Mouse (Mus musculus) testis, postnatal 10 days (tissue): Measurements from ENCODE around the gene D6Ertd527e.

Experiments used
- DNase-seq: peaks from one replicate; pipeline ENCODE4 v3.0.0; 2021; ENCODE audit warnings: low spot score

D6Ertd527e gene

DNA sequence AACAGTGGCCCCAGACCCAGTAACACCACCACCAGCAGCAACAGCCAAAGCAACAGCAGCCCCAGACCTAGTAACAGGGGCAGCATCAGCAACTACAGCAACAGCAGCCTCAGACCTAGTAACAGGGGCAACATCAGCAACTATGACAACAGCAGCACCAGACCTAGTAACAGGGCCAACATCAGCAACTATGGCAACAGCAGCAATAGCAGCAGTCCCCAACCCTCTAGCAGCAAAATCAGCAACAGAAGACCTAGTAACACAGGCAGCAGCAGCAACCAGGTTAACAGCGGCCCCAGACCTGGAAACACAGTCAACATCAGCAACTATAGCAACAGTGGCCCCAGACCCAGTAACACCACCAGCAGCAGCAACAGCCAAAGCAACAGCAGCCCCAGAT is 6.9 kb downstream of the D6Ertd527e start:
- DNase-seq: peak; percentile 29

DNA sequence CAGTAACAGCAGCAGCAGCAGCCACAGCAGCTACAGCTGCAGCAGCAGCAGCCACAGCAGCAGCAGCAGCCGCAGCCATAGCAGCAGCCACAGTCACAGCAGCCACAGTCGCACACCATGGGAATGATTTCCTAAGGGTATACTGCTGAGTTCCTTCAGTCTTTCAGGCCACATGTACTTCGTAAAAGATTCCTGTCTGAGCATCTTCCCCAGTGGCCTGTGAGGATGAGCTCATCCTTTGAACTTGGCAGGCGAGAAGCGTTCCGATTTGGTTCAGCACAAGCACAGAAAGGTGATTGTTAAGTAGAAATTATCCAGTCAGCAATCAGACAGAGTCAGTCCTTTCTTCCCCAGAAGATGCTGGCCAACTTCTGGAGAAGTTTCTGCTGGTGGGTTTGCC is 7.6 kb downstream of the D6Ertd527e start:
- DNase-seq: no peak

DNA sequence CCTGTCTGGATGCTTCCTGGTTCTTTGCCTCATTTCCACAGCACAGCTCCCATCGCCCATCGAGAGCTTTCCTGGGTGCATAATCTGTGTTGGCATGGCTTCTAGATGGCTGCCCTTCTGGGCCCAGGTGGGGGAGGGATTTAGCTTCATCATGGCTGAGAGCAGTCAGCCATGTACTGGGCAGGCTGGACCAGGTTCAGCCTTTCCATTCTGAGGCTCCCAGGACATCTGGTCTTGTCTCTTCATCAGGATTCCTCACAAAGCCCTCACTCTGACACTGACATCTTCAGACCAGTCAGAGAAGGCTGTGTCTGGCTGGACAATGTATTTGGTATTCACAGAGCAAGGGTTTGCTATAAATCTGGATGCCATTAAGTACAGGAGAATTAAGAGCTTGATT is 11.4 kb downstream of the D6Ertd527e start:
- DNase-seq: no peak

DNA sequence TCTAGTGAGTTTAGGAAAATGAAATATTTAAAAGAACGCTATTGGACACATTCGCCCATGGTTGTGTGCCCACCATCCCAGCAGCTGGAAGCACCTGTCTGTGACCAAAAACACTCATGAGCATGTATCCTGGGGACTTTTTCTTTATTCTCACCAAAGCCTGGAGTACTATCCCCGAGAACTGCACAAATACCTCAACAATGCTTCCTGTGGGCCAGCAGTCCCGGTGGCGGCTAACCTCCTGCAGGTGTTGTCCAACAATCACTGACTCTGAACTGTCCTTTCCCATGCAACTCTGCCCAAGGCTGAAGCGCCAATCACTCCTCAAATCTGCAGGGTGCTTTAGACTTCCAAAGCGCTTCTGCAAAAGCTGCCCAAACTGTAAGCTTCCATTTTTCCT is 12.1 kb downstream of the D6Ertd527e start:
- DNase-seq: no peak

GRCm38 (mm10) chr6:87119066-87119837 is 14.7 kb downstream of the D6Ertd527e start:
- DNase-seq: no peak

GRCm38 (mm10) chr6:87119975-87120374 is 15.4 kb downstream of the D6Ertd527e start:
- no peak for DNase-seq

GRCm38 (mm10) chr6:87120661-87121060 is 16.1 kb downstream of the D6Ertd527e start:
- no peak for DNase-seq

GRCm38 (mm10) chr6:87121961-87122360 is 17.4 kb downstream of the D6Ertd527e start:
- no peak for DNase-seq

GRCm38 (mm10) chr6:87123406-87123805 is 18.9 kb downstream of the D6Ertd527e start:
- no peak for DNase-seq

DNA sequence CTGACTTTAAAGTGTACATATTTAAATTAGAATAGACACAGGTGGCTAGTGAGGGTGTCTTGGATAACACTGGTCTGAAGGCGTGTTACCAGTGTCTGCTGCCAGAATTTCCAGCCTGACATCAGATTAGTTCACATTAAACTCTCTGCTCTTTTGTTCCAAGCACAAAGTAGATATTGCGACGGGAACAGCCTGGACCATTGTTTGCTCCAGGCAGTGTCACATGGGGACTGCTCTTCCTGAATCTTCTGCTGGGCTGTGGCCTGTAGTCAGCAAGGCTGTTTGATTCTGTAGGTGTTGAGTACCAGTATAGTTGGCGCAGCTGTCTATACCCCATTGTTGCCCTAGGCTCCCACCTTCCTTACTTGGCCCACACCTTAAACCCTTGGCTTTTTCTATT is 19.4 kb downstream of the D6Ertd527e start:
- no peak for DNase-seq

DNA sequence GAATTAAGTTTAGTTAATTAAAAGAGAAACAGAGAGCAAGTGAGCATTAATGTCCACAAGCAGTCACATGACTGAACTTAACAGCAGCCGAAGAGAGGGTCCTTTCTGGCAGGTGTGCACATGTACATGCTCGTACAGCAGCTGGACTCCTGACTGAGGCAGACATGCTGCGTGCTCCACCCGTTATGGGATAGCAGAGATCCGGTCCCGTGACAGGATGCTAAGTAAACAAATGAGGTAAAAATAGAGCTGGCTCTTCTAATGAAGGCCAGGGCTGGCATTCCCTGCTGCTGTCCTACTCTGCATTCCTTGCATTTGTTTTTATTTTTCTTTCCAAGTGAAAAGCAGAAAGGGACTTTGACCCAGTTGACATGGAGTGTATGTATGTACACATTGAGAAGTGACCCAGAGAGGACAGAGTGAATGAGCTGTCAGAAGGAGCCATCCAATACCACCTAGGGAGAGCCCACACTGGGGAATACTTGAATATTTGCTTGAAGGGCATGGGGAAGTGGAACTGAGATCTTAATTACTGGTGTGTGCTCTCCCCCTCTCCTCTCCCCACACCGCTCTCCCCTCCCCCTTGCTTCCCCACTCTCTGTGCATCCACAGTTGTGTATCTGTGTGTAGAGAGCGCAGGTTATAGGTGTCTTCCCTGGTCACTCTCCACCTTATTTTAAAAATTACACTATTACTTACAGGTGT is 22.7 kb downstream of the D6Ertd527e start:
- no peak for DNase-seq

- no peak for DNase-seq
These were observed 25.3 kb downstream of the D6Ertd527e start for GRCm38 (mm10) chr6:87129861-87130260.

- DNase-seq: no peak
These were observed 26.1 kb downstream of the D6Ertd527e start for GRCm38 (mm10) chr6:87130628-87131027.

GRCm38 (mm10) chr6:87131078-87131477 is 26.5 kb downstream of the D6Ertd527e start:
- no peak for DNase-seq

GRCm38 (mm10) chr6:87133520-87133919 is 29.0 kb downstream of the D6Ertd527e start:
- no peak for DNase-seq

DNA sequence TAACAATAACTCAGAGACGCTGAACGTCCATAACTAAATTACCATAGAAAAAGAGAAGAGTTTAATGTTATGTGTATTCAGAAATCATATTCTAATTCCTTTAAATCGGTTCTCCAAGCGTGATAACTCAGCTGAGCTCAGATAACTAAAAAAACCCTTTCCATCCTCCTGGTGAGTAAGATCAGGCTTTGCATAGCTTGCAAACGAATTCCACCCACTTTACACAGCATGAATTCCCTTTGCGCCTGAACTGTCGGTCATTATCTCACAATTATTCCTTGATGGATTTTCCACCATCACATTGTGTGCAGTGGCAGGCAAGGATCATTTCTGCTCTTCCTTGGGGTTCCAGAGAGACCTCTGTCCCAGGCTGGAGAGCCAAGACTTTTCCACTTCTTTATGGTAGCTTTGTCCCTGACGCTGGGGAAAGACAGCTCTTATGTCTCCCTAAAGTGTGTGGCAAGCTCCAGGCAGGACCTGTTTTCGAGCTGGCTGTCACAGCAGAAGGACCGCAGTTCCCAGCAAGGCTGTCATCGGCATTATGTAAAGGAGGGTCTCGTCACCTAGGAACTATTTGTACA is 29.5 kb downstream of the D6Ertd527e start:
- no peak for DNase-seq

DNA sequence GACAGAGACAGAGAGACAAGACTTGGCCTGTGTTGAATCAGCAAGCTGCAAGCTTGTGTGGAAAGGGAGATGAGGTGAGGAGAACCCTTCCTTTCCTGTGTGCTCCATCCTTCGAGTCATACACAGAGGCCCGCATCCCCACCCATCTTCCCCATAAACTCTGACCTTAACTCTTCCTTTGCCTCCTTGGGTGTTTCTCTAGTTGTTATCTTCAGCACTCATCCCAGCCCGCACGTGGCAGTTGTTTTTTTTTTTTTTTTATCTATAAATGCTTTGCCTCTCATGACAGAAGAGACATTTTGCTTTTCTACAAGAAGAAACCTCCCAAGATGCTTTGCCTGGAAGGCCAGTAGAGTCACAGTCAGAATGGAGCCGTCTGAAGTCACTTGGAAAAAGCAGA is 33.9 kb downstream of the D6Ertd527e start:
- DNase-seq: no peak

DNA sequence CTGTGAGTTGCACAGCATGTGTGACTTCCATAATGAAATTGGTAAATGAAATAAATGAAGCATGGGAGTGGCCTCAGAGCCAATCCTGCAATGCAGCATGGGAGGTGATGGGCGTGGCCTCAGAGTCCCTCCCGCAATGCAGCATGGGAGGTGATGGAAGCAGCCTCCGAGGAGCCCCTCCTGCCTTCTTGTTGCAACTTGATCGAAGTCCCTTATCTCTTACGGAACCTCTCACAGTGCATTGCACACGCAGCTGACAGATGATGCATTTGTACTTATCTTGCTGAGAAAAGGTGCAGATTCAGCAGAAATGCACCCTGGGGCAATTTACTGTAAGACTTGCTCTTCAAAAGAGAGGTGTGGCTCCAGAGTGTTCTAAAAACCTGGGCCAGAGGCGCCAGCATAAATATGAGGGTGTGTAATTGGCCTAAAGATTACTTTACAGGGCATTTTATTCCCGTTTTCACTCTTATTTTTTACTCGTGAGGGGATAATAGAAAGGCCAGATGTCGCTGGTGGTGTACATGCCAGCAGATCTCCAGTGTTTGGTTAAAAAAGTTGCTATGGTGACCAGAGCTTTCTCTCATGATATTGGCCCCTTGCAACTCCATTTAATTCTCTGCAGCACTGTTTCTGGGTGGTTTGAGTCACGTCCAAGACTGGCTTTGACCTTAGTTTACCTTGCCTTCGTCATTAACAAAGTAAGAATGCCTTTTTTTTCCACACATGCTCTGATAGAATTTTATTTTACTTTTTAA is 35.4 kb downstream of the D6Ertd527e start:
- DNase-seq: no peak

GRCm38 (mm10) chr6:87142239-87142638 is 37.7 kb downstream of the D6Ertd527e start:
- no peak for DNase-seq

- DNase-seq: no peak
These were observed 39.0 kb downstream of the D6Ertd527e start for GRCm38 (mm10) chr6:87143594-87143993.

DNA sequence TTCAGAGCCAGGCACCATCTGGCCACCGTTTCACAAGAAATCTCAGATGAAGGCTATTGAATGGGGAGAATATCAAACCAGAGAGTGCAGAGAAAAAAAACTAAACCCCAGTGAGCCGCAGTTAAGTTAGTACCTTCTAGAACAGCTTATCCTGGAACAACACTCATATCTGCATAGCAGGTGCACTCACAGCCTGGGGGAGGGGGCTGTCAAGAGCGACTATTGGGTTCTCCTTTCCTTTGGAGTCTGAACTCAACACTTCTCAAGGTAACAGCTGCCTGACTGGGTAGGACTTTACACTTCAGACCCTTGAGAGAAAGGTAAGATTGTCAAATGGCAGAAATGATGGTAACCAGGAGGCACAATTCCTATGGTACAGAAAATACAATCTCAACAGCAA is 43.4 kb downstream of the D6Ertd527e start:
- DNase-seq: no peak

- no peak for DNase-seq
These were observed 45.9 kb downstream of the D6Ertd527e start for GRCm38 (mm10) chr6:87150471-87150870.
